Mouse (Mus musculus): ENCODE results near the gene Son. TPM values are rescaled to one million over a fixed set of nuclear protein-coding genes. Genes with fewer than 3 reads are reported as not detected.

The Son gene
- polyA plus RNA-seq, 1 experiment, result 67.5 TPM

DNA sequence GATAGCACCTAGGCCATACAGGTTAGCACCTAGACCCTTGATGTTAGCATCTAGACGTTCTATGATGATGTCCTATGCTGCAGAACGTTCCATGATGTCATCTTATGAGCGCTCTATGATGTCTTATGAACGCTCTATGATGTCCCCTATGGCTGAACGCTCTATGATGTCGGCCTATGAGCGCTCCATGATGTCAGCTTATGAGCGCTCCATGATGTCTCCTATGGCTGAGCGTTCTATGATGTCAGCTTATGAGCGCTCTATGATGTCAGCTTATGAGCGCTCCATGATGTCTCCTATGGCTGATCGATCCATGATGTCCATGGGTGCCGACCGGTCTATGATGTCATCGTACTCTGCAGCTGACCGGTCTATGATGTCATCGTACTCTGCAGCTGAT lies 10.0 kb downstream of the Son start:
- Histone ChIP-seq H3K36me3 (ENCODE audit: control insufficient read depth, insufficient read depth, low read length) (peaks cover 80% of the 10 kb centered on the region), H3K27ac (ENCODE audit: insufficient read depth, low read depth, low read length) (no peak overlapping the region), H3K4me3 (ENCODE audit: low read depth, low read length) (no peak overlapping the region), H3K4me1 (ENCODE audit: control insufficient read depth, insufficient read depth, insufficient read length, low read length) (no peaks in the 10 kb centered on the region), H3K27me3 (ENCODE audit: control insufficient read depth, insufficient read depth, low read length) (no peaks in the 10 kb centered on the region)
- TF ChIP-seq POLR2A (IDR thresholded peaks at IDR 0.05; ENCODE audit: low read depth, low read length), result no peak
- TF ChIP-seq CTCF (IDR thresholded peaks at IDR 0.05; ENCODE audit: extremely low read depth, insufficient read length, insufficient replicate concordance, low read depth, low read length), result no peak
- WGBS, result 97% methylated on average over 17 of the region's 17 CpGs

DNA sequence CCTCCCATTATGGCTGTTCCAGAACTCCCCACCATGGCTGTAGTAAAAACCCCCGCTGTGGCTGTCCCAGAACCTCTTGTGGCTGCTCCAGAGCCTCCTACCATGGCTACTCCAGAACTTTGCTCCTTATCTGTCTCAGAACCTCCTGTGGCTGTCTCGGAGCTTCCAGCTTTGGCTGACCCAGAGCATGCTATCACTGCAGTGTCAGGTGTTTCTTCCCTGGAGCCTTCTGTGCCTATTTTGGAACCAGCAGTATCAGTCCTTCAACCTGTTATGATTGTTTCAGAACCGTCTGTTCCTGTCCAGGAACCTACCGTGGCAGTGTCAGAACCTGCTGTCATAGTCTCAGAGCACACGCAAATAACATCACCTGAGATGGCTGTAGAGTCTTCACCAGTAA lies 11.2 kb downstream of the Son start:
- Histone ChIP-seq H3K4me1 (ENCODE audit: control insufficient read depth, insufficient read depth, insufficient read length, low read length) (no peaks in the 10 kb centered on the region), H3K27me3 (ENCODE audit: control insufficient read depth, insufficient read depth, low read length) (no peaks in the 10 kb centered on the region), H3K27ac (ENCODE audit: insufficient read depth, low read depth, low read length) (no peak overlapping the region), H3K4me3 (ENCODE audit: low read depth, low read length) (no peak overlapping the region), H3K36me3 (ENCODE audit: control insufficient read depth, insufficient read depth, low read length) (peaks cover 81% of the 10 kb centered on the region)
- TF ChIP-seq POLR2A (IDR thresholded peaks at IDR 0.05; ENCODE audit: low read depth, low read length) (no peak), CTCF (IDR thresholded peaks at IDR 0.05; ENCODE audit: extremely low read depth, insufficient read length, insufficient replicate concordance, low read depth, low read length) (no peak)
- 92% methylated on average over 5 of the region's 5 CpGs for WGBS

DNA sequence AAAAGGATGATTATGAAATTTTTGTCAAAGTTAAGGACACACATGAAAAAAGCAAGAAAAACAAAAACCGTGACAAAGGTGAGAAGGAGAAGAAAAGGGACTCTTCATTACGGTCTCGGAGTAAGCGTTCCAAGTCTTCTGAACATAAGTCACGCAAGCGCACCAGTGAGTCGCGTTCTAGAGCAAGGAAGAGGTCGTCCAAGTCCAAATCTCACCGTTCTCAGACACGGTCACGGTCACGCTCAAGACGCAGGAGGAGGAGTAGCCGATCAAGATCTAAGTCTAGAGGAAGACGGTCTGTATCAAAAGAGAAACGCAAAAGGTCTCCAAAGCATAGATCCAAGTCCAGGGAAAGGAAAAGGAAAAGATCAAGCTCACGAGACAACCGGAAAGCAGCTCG lies 12.5 kb downstream of the Son start:
- Histone ChIP-seq H3K36me3 (ENCODE audit: control insufficient read depth, insufficient read depth, low read length) (peaks cover 84% of the 10 kb centered on the region), H3K4me1 (ENCODE audit: control insufficient read depth, insufficient read depth, insufficient read length, low read length) (no peaks in the 10 kb centered on the region), H3K27me3 (ENCODE audit: control insufficient read depth, insufficient read depth, low read length) (no peaks in the 10 kb centered on the region), H3K27ac (ENCODE audit: insufficient read depth, low read depth, low read length) (no peak overlapping the region), H3K4me3 (ENCODE audit: low read depth, low read length) (no peak overlapping the region)
- no peak for TF ChIP-seq POLR2A (IDR thresholded peaks at IDR 0.05; ENCODE audit: low read depth, low read length)
- no peak for TF ChIP-seq CTCF (IDR thresholded peaks at IDR 0.05; ENCODE audit: extremely low read depth, insufficient read length, insufficient replicate concordance, low read depth, low read length)
- WGBS, result 96% methylated on average over 20 of the region's 20 CpGs

DNA sequence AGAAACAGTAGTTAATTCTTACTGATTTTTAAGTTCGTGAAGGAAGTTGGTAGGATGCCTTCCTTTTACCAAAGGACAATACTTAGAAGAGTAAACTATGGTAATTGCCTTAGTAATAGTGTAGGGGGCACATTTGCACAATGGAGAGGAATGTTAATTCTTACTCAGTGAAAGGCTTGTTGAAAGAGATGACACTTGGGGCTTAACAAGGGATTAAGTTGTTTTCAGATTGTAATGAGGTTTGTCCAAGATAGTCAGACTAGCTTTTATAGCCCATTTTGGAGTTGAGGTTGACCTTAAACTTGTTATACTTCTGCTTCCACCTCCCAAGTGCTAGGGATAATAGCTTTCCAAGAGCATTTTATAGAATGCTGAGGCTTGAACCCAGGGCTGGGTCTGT lies 14.1 kb downstream of the Son start:
- H3K4me3 ChIP-seq (ENCODE audit: low read depth, low read length), result no peak overlapping the region
- TF ChIP-seq POLR2A (IDR thresholded peaks at IDR 0.05; ENCODE audit: low read depth, low read length) (no peak), CTCF (IDR thresholded peaks at IDR 0.05; ENCODE audit: extremely low read depth, insufficient read length, insufficient replicate concordance, low read depth, low read length) (no peak)
- no peaks in the 10 kb centered on the region for H3K27me3 ChIP-seq (ENCODE audit: control insufficient read depth, insufficient read depth, low read length)
- 70% methylated on average over 1 of the region's 1 CpGs for WGBS
- H3K4me1 ChIP-seq (ENCODE audit: control insufficient read depth, insufficient read depth, insufficient read length, low read length), result no peaks in the 10 kb centered on the region
- peaks cover 81% of the 10 kb centered on the region for H3K36me3 ChIP-seq (ENCODE audit: control insufficient read depth, insufficient read depth, low read length)
- H3K27ac ChIP-seq (ENCODE audit: insufficient read depth, low read depth, low read length), result no peak overlapping the region

DNA sequence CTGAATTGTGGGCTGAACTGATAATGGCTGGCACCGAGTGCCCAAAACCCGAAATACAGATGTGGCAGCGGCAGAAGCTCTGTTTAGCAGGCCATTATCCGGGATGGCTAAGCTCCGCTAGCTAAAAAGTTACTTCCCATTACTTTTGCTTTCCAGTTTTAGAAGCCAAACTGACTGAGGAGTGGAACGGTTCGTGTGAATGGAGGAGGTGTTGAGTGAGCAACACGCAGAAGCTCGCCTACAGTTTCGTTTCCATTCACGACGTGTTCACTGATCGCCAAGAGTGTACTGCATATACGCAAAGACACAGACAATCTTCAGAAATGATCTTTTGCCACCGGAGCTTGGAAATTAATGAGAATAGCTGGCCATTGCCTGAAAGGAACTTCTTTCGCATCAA lies 15.0 kb downstream of the Son start:
- Histone ChIP-seq H3K36me3 (ENCODE audit: control insufficient read depth, insufficient read depth, low read length) (peaks cover 78% of the 10 kb centered on the region), H3K4me1 (ENCODE audit: control insufficient read depth, insufficient read depth, insufficient read length, low read length) (no peaks in the 10 kb centered on the region), H3K27me3 (ENCODE audit: control insufficient read depth, insufficient read depth, low read length) (no peaks in the 10 kb centered on the region), H3K27ac (ENCODE audit: insufficient read depth, low read depth, low read length) (no peak overlapping the region), H3K4me3 (ENCODE audit: low read depth, low read length) (no peak overlapping the region)
- 95% methylated on average over 16 of the region's 16 CpGs for WGBS
- TF ChIP-seq POLR2A (IDR thresholded peaks at IDR 0.05; ENCODE audit: low read depth, low read length) (no peak), CTCF (IDR thresholded peaks at IDR 0.05; ENCODE audit: extremely low read depth, insufficient read length, insufficient replicate concordance, low read depth, low read length) (no peak)

DNA sequence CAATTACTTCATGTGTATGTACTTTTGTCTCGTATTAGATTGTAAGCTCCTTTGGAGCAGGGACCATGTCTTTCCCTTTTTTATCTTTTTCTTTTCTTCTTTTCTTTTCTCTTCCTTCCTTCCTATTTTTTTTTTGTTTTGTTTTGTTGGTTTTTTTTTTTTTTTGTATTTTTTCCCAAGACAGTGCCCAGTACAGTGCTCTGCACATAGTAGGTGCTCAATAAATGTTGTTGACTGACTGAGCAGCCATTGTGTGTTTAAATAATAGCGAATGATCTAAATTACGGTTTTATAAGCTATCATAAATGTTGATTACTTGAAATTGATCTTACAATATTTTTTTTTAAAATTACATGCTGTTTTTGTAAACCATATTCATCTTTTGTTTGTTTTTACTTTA lies 16.5 kb downstream of the Son start:
- TF ChIP-seq CTCF (IDR thresholded peaks at IDR 0.05; ENCODE audit: extremely low read depth, insufficient read length, insufficient replicate concordance, low read depth, low read length), result no peak
- no peak for TF ChIP-seq POLR2A (IDR thresholded peaks at IDR 0.05; ENCODE audit: low read depth, low read length)
- Histone ChIP-seq H3K36me3 (ENCODE audit: control insufficient read depth, insufficient read depth, low read length) (peaks cover 72% of the 10 kb centered on the region), H3K27ac (ENCODE audit: insufficient read depth, low read depth, low read length) (no peak overlapping the region), H3K27me3 (ENCODE audit: control insufficient read depth, insufficient read depth, low read length) (no peaks in the 10 kb centered on the region), H3K4me1 (ENCODE audit: control insufficient read depth, insufficient read depth, insufficient read length, low read length) (no peaks in the 10 kb centered on the region), H3K4me3 (ENCODE audit: low read depth, low read length) (no peak overlapping the region)
- 78% methylated on average over 3 of the region's 3 CpGs for WGBS

DNA sequence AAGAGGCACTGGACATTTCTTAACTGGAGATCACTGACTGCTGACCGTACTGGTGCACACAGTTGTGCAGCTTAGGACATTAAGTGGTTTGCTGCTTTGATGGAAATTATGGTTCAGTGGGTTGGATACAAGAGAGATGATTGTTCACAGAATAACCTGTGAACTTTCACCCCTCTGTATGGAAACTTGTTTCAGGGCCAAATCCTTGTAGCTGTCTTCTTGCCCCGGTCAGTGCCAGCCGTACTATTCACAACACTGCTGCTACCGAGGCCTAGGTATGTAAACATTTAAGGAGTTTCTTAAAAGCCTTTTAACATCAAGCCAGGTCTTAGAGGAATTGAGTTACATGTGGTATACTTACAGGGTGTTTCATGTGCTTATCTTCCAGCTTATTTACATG lies 27.2 kb downstream of the Son start:
- H3K36me3 ChIP-seq (ENCODE audit: control insufficient read depth, insufficient read depth, low read length), result peaks cover 70% of the 10 kb centered on the region
- H3K4me3 ChIP-seq (ENCODE audit: low read depth, low read length), result no peak overlapping the region
- no peaks in the 10 kb centered on the region for H3K27me3 ChIP-seq (ENCODE audit: control insufficient read depth, insufficient read depth, low read length)
- TF ChIP-seq CTCF (IDR thresholded peaks at IDR 0.05; ENCODE audit: extremely low read depth, insufficient read length, insufficient replicate concordance, low read depth, low read length), result no peak
- no peak for TF ChIP-seq POLR2A (IDR thresholded peaks at IDR 0.05; ENCODE audit: low read depth, low read length)
- no peaks in the 10 kb centered on the region for H3K4me1 ChIP-seq (ENCODE audit: control insufficient read depth, insufficient read depth, insufficient read length, low read length)
- WGBS, result 45% methylated on average over 4 of the region's 4 CpGs
- H3K27ac ChIP-seq (ENCODE audit: insufficient read depth, low read depth, low read length), result no peak overlapping the region
